Comparison of ENCODE assay signal across 27 mouse cellular contexts in genomic region chr17:12377981-12378705, GRCm38 (mm10). TPM values are rescaled to one million over a fixed set of nuclear protein-coding genes. Genes with fewer than 3 reads are reported as not detected.
DNase-seq lines count a peak whose midpoint lies in the region; ATAC-seq and TF ChIP-seq lines count a peak whose summit lies in the region.
"Had no signal": no experiment of that assay in that cellular context is flagged by ENCODE, and none has a peak within 500 bp of the region (broad histone marks: within the 10 kb centered on the region; RNA-seq: fewer than 3 reads in every experiment).

Plg (plus strand) TSS chr17:12378608.

- peak; percentile 80 for ATAC-seq in liver, embryonic 12.5 days
- peak; percentile 59 for ATAC-seq in megakaryocyte, adult 5-6 weeks (ENCODE audit: poor library complexity, severe bottlenecking)
- ATAC-seq: midbrain, embryonic 15.5 days had no signal

- peak within 1 kb of the TSS; percentile 96 for H3K9ac ChIP-seq in liver, adult 2 months (ENCODE audit: low read depth, low read length)
- no peak within 1 kb of the TSS; the same call in 1 of the 2 replicates for H3K9ac ChIP-seq in liver, embryonic 12.5 days
- H3K9ac ChIP-seq: forebrain, embryonic 12.5 days; heart, embryonic 15.5 days; hindbrain, embryonic 15.5 days; lung, embryonic 15.5 days; midbrain, embryonic 15.5 days had no signal

- WGBS in liver, adult 2 months: 21% methylated on average over 11 of the region's 11 CpGs
- WGBS in liver, embryonic 12.5 days (ENCODE audit: insufficient replicate concordance): 64% methylated on average over 11 of the region's 11 CpGs
- 84% methylated on average over 11 of the region's 11 CpGs for WGBS in lung, adult 2 months

- H3K36me3 ChIP-seq in liver, adult 2 months (ENCODE audit: control insufficient read depth, insufficient read depth, low read length): peaks cover 4% of the 10 kb centered on the region; the same call in 1 of the 2 replicates
- no peaks in the 10 kb centered on the region for H3K36me3 ChIP-seq in liver, embryonic 12.5 days
- H3K36me3 ChIP-seq: forebrain, embryonic 12.5 days; heart, embryonic 15.5 days; hindbrain, embryonic 15.5 days; lung, embryonic 15.5 days; midbrain, embryonic 15.5 days had no signal

- H3K4me1 ChIP-seq in liver, adult 2 months (ENCODE audit: control insufficient read depth, insufficient read depth, low read length): peaks cover 6% of the 10 kb centered on the region
- peaks cover 12% of the 10 kb centered on the region for H3K4me1 ChIP-seq in liver, embryonic 12.5 days
- no peaks in the 10 kb centered on the region for H3K4me1 ChIP-seq in lung, adult 2 months (ENCODE audit: control insufficient read depth, insufficient read depth, low read length)
- H3K4me1 ChIP-seq: heart, embryonic 15.5 days; lung, embryonic 15.5 days had no signal

- H3K79me2 ChIP-seq in liver, adult 2 months (ENCODE audit: control insufficient read depth, insufficient read depth, low read length): peaks cover 5% of the 10 kb centered on the region; the same call in 1 of the 2 replicates

- peak; percentile 99 for DNase-seq in liver, adult 2 months (ENCODE audit: extremely low read depth, low read depth, low spot score)
- no peak for DNase-seq in liver
- DNase-seq in cerebellum, adult 18-20 months: no peak
- no peak for DNase-seq in spleen, postnatal 14 days (ENCODE audit: low spot score in 2 of 2)
- no peak for DNase-seq in lung, adult 2 months
- DNase-seq: adrenal gland, adult 8-10 months; cerebellum, adult 9-11 months; gastrocnemius, postnatal 25 days; kidney, adult 9 months; kidney, postnatal 14 days; lung, postnatal 36 days; thymus, adult 2 months; thymus, postnatal 4 days had no signal

- peak within 1 kb of the TSS; percentile 84 for H3K4me3 ChIP-seq in liver, adult 2 months (ENCODE audit: insufficient read depth, low read depth, low read length)
- H3K4me3 ChIP-seq in liver, embryonic 12.5 days: peak within 1 kb of the TSS; percentile 37
- no peak within 1 kb of the TSS for H3K4me3 ChIP-seq in lung, adult 2 months (replicated peaks; ENCODE audit: extremely low read depth, low read depth, low read length)
- H3K4me3 ChIP-seq: forebrain, embryonic 12.5 days; heart, embryonic 15.5 days; hindbrain, embryonic 15.5 days; layer of hippocampus, adult 2 months; lung, embryonic 15.5 days; midbrain, embryonic 15.5 days; myocyte had no signal

- H3K27me3 ChIP-seq in liver, adult 2 months (ENCODE audit: control insufficient read depth, insufficient read depth, low read length): no peaks in the 10 kb centered on the region
- H3K27me3 ChIP-seq in liver, embryonic 12.5 days (replicated peaks): peaks cover 9% of the 10 kb centered on the region
- H3K27me3 ChIP-seq: forebrain, embryonic 12.5 days; heart, embryonic 15.5 days; hindbrain, embryonic 15.5 days; lung, embryonic 15.5 days; midbrain, embryonic 15.5 days had no signal

- H3K9me3 ChIP-seq in liver, embryonic 12.5 days (replicated peaks): no peaks in the 10 kb centered on the region
- H3K9me3 ChIP-seq: forebrain, embryonic 12.5 days; heart, embryonic 15.5 days; hindbrain, embryonic 15.5 days; lung, embryonic 15.5 days; midbrain, embryonic 15.5 days had no signal

- H3K27ac ChIP-seq in liver, adult 2 months (replicated peaks; ENCODE audit: insufficient read depth, low read depth, low read length): peak within 1 kb of the TSS; percentile 95
- H3K27ac ChIP-seq in liver, embryonic 12.5 days: peak within 1 kb of the TSS; percentile 45
- H3K27ac ChIP-seq: forebrain, embryonic 12.5 days; heart, embryonic 15.5 days; hindbrain, embryonic 15.5 days; layer of hippocampus, adult 2 months; lung, embryonic 15.5 days; midbrain, embryonic 15.5 days had no signal

- peak within 1 kb of the TSS; percentile 20 for H3K4me2 ChIP-seq in liver, embryonic 12.5 days
- H3K4me2 ChIP-seq: forebrain, embryonic 12.5 days; heart, embryonic 15.5 days; hindbrain, embryonic 15.5 days; lung, embryonic 15.5 days; midbrain, embryonic 15.5 days had no signal

- no peak for TF ChIP-seq POLR2A in liver, adult 2 months (IDR thresholded peaks at IDR 0.05; ENCODE audit: extremely low read depth, insufficient read depth, low read length)
- TF ChIP-seq POLR2A in lung, adult 2 months (IDR thresholded peaks at IDR 0.05; ENCODE audit: borderline replicate concordance, extremely low read depth, low read depth, low read length): no peak

- TF ChIP-seq CTCF in liver, adult 2 months (IDR thresholded peaks at IDR 0.05; ENCODE audit: low read depth, low read length): no peak
- no peak for TF ChIP-seq CTCF in lung, adult 2 months (IDR thresholded peaks at IDR 0.05; ENCODE audit: insufficient read depth, low read length)

RNA-seq across cellular contexts. Expression of gene Plg, which starts in this region (rescaled TPM):
- 1,031 and 1,068 TPM in 2 replicates for total RNA-seq in liver, adult 2 months (2014; rRNA removed)
- polyA plus RNA-seq in liver, adult 2 months (2012; rRNA removed): 1,361 and 1,403 TPM in 2 replicates
- polyA plus RNA-seq in liver, embryonic 12.5 days (2016; fragmentation: Nextera tagmentation; extraction: Ambion mirVana): 139 and 140 TPM in 2 replicates
- 0.32 TPM in 1 of 2 replicates, not detected in the other for total RNA-seq in megakaryocyte, adult 5-6 weeks (2015)
- total RNA-seq in megakaryocyte, adult 5-6 weeks (2017): 0.08 and 1.0 TPM in 2 replicates
- polyA plus RNA-seq in lung, adult 2 months (2012; rRNA removed): 0.27 and 0.59 TPM in 2 replicates
- total RNA-seq: gastrocnemius, postnatal 25 days; heart, adult 8-10 months; hematopoietic stem cell, adult 5-6 weeks; layer of hippocampus, adult 2 months; layer of hippocampus, postnatal 25 days; left cerebral cortex, postnatal 10 days; MEL had no signal
- polyA plus RNA-seq: myocyte had no signal

Comparison
In these comparisons a context has a peak if more than half of its experiments do, and no peak if none do; other contexts are left out.
1. RNA of gene Plg (total RNA-seq): 1,031 to 1,068 TPM in liver, adult 2 months; 0.08 to 1.0 TPM in megakaryocyte, adult 5-6 weeks; every median in the first group is over 100 times any median in the second.
2. RNA of gene Plg (polyA plus RNA-seq): 1,361 to 1,403 TPM in liver, adult 2 months and 139 to 140 TPM in liver, embryonic 12.5 days; 0.27 to 0.59 TPM in lung, adult 2 months; every median in the first group is over 10 times any median in the second.